Comparison of ENCODE assay signal across 22 mouse cellular contexts in the genomic region with DNA sequence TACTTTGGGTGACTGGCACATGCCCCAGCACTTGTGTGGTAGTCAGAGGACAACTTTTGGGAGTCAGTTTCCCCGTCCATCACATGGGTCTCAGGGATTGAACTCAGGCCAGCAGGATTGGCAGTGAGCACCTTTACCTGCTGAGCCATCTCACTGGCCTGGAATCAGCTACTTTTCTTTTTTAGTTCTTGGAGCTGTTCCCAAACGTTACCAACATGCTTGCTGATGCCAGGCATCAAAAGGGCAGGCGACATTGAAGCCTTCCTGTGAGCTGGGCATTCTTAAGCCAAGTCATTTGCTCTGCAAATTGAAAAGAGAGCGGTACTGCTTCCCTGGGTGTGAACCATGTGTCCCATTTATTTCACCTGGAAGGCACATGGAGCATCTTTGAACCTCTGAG.
A peak's percentile ranks its signal among the peaks of the same experiment; 100 is the strongest.
DNase-seq lines count a peak whose midpoint lies in the region; ATAC-seq lines count a peak whose summit lies in the region.
"Had no signal": no experiment of that assay in that cellular context is flagged by ENCODE, and none has a peak within 500 bp of the region (broad histone marks: within the 10 kb centered on the region; RNA-seq: fewer than 3 reads in every experiment).

No protein-coding gene starts in this region.

- intact Hi-C loops in heart, postnatal 10 days (cut with DNase I): no loop called here

- no peak overlapping the region for H3K4me3 ChIP-seq in hindbrain, embryonic 13.5 days
- no peak overlapping the region for H3K4me3 ChIP-seq in hindbrain, embryonic 11.5 days (ENCODE audit: low read depth, low read length)
- H3K4me3 ChIP-seq: embryonic facial prominence, embryonic 15.5 days; erythroblast, embryonic 14.5 days; forebrain, embryonic 10.5 days; heart, embryonic 15.5 days; hindbrain, embryonic 10.5 days had no signal

- 85% methylated on average over 4 of the region's 4 CpGs for WGBS in hindbrain, embryonic 13.5 days
- 81% methylated on average over 4 of the region's 4 CpGs for WGBS in hindbrain, embryonic 11.5 days

- no peak for ATAC-seq in hindbrain, embryonic 13.5 days (ENCODE audit: low FRiP score)
- ATAC-seq in hindbrain, embryonic 11.5 days (ENCODE audit: low FRiP score): no peak
- ATAC-seq: forebrain, embryonic 14.5 days; hindbrain, embryonic 16.5 days; inflammation-experienced regulatory T-cells, adult 6 months; intestine, postnatal 0 days had no signal

- peak overlapping the region; percentile 1; the same call in 1 of the 2 replicates for H3K27ac ChIP-seq in hindbrain, embryonic 13.5 days
- no peak overlapping the region for H3K27ac ChIP-seq in hindbrain, embryonic 11.5 days (ENCODE audit: low read depth, low read length)
- H3K27ac ChIP-seq: embryonic facial prominence, embryonic 15.5 days; forebrain, embryonic 10.5 days; heart, embryonic 15.5 days; hindbrain, embryonic 10.5 days had no signal

- no peak for DNase-seq in hindbrain, embryonic 11.5 days (ENCODE audit: low spot score)
- DNase-seq in cerebellum, adult 18-20 months: peak; percentile 84 to 88
- peak; percentile 94 for DNase-seq in cerebellum, adult 9-11 months
- DNase-seq in cerebellum, postnatal 36 days: peak; percentile 82 to 92
- no peak for DNase-seq in adrenal gland, adult (ENCODE audit: inconsistent age in 2 of 2, low spot score in 1 of 2)
- DNase-seq in heart, postnatal 10 days: no peak
- DNase-seq in urinary bladder, postnatal 36 days (ENCODE audit: low spot score in 2 of 2): no peak
- DNase-seq: adrenal gland, postnatal 14 days; gastrocnemius, postnatal 36 days; heart, adult 18-20 months; kidney, adult 8-10 months had no signal

- no peak overlapping the region for H3K4me2 ChIP-seq in hindbrain, embryonic 13.5 days
- H3K4me2 ChIP-seq in hindbrain, embryonic 11.5 days (replicated peaks; ENCODE audit: low read depth, low read length): no peak overlapping the region
- H3K4me2 ChIP-seq: embryonic facial prominence, embryonic 15.5 days; heart, embryonic 11.5 days; heart, embryonic 15.5 days had no signal

- no peak overlapping the region for H3K9ac ChIP-seq in hindbrain, embryonic 13.5 days
- H3K9ac ChIP-seq in hindbrain, embryonic 11.5 days (ENCODE audit: low read depth, low read length): no peak overlapping the region
- H3K9ac ChIP-seq: embryonic facial prominence, embryonic 15.5 days; heart, embryonic 15.5 days had no signal

- H3K27me3 ChIP-seq in hindbrain, embryonic 13.5 days: peaks cover 45% of the 10 kb centered on the region
- H3K27me3 ChIP-seq in hindbrain, embryonic 11.5 days (ENCODE audit: control insufficient read depth, insufficient read depth, low read length): peaks cover 8% of the 10 kb centered on the region
- H3K27me3 ChIP-seq: embryonic facial prominence, embryonic 15.5 days; heart, embryonic 15.5 days had no signal

- peaks cover 27% of the 10 kb centered on the region for H3K4me1 ChIP-seq in hindbrain, embryonic 13.5 days (replicated peaks)
- peaks cover 6% of the 10 kb centered on the region; the same call in 1 of the 2 replicates for H3K4me1 ChIP-seq in hindbrain, embryonic 11.5 days (replicated peaks; ENCODE audit: control insufficient read depth, insufficient read depth, low read length)

- no peaks in the 10 kb centered on the region for H3K9me3 ChIP-seq in hindbrain, embryonic 13.5 days
- no peaks in the 10 kb centered on the region for H3K9me3 ChIP-seq in hindbrain, embryonic 11.5 days (ENCODE audit: control insufficient read depth, low read length)
- H3K9me3 ChIP-seq: embryonic facial prominence, embryonic 15.5 days; forebrain, embryonic 10.5 days; heart, embryonic 15.5 days; hindbrain, embryonic 10.5 days had no signal

- H3K36me3 ChIP-seq in hindbrain, embryonic 13.5 days: no peaks in the 10 kb centered on the region
- no peaks in the 10 kb centered on the region for H3K36me3 ChIP-seq in hindbrain, embryonic 11.5 days (ENCODE audit: control insufficient read depth, insufficient read depth, low read length)
- H3K36me3 ChIP-seq: embryonic facial prominence, embryonic 15.5 days; forebrain, embryonic 10.5 days; heart, embryonic 15.5 days; hindbrain, embryonic 10.5 days had no signal

Comparison
In these comparisons a context has a peak if more than half of its experiments do, and no peak if none do; other contexts are left out.
1. DNase-seq: peak in cerebellum, adult 18-20 months (2 of 2), cerebellum, adult 9-11 months (single experiment) and cerebellum, postnatal 36 days (2 of 2); none in hindbrain, embryonic 11.5 days (single experiment), adrenal gland, adult (0 of 2), heart, postnatal 10 days (0 of 2) and urinary bladder, postnatal 36 days (0 of 2).